Mouse (Mus musculus) C2C12 (cell line): ENCODE results near the gene Sar1b.

Experiments
- CTCF ChIP-seq: IDR thresholded peaks from one replicate; pipeline ENCODE4 v1.5.1; 2011; ENCODE audit not compliant: control insufficient read depth, insufficient read depth, insufficient read length
- MAX ChIP-seq: IDR thresholded peaks from one replicate; pipeline ENCODE4 v1.6.1; 2011; ENCODE audit warnings: mild to moderate bottlenecking, control low read depth
- MYOD1 ChIP-seq: IDR thresholded peaks from one replicate; pipeline ENCODE4 v1.6.1; 2011; ENCODE audit warnings: low read depth; ENCODE audit not compliant: control insufficient read depth, insufficient read length
- MYOG ChIP-seq: IDR thresholded peaks from one replicate; pipeline ENCODE4 v1.6.1; 2011; ENCODE audit not compliant: control insufficient read depth, insufficient read length; ENCODE audit errors: extremely low read depth
- USF1 ChIP-seq: IDR thresholded peaks from one replicate; pipeline ENCODE4 v1.6.1; 2011; ENCODE audit warnings: low read depth, mild to moderate bottlenecking, control low read depth, moderate library complexity

DNA sequence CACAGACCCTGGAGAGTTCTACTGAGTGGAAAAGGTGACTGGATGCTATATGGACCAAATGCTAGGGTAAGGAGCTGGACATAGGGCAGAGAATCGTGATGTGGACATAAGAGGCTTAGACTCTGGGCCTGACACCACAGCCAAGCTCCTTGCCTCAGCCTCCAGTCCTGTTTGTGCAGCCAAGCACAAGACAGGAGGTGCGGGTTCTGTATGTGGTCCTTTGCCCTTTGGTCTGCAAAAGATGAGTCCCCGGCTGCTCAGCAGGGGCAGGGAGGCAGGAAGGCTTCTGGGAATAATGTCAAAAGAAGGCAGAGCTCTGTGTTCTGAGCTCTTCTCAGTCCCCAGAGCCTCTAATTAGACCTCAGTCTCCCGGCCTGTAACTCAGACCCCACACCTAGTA, 55.4 kb downstream of the Sar1b start:
- TF ChIP-seq CTCF (no peak), MYOD1 (no peak), USF1 (no peak), MAX (no peak), MYOG (no peak)
